Mouse (Mus musculus): Measurements from ENCODE around the gene Ephb6.

DNA sequence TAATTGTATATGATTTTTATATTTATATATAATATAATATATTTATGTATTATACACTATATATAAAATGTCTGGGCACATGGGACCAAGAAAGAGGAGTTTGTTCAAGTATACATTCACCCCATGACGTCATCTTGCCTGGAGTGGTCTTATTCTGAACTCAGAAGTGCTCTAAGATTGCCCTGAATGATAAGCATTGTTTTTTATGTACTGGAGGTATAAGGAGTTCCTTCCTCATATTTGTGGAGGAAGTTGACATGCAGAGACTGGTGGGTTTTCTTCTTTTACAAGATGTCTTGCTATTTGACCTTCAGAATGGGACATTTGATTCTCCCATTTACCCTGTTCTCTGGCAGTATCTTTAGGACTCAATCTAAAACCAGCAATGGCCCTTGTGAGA, 22.9 kb downstream of the Ephb6 start:
- TF ChIP-seq CTCF (IDR thresholded peaks at IDR 0.05; ENCODE audit: low read depth, low read length) = no peak
- no peak for TF ChIP-seq GATA1 (IDR thresholded peaks at IDR 0.05; ENCODE audit: borderline replicate concordance, low read length)
- no peak for TF ChIP-seq POLR2AphosphoS5 (IDR thresholded peaks at IDR 0.05; ENCODE audit: insufficient replicate concordance, low read depth, low read length)
- TF ChIP-seq GATA2 (IDR thresholded peaks at IDR 0.05; ENCODE audit: borderline replicate concordance, low read depth, low read length) = no peak
